Mouse (Mus musculus): ENCODE measurements at regions not wholly inside any gene's neighbourhood (a gene's known extent, or its start where the extent isn't known, plus 50 kb on each side); places are given as distances from the start of the nearest gene placed in this dataset.

DNA sequence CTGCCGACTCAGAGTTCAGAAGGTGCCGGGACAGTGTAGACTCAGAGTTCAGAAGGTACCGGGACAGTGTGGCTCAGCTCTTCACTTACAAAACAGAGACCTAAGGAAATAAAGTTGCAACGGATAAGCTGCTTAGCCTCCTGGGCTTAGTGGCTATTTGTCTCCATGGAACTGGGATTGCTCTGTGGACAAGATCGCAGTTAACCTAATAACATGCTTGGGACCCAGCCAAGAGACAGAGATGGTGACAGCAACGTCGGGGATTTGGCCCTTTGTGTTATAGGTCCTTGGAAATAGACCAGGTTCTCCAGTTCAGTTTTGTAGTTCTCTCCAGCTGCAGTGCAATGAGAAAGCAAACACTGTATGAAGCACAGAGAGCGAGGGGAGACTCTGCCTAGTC is 549.1 kb upstream of the Adam5 start:
- Histone ChIP-seq H3K4me1 (ENCODE audit: control insufficient read depth, insufficient read depth, low read length) (no peaks in the 10 kb centered on the region), H3K4me3 (replicated peaks; ENCODE audit: extremely low read depth, low read depth, low read length) (no peak overlapping the region)
- no peak for DNase-seq
- WGBS = 51% methylated on average over 8 of the region's 8 CpGs
- TF ChIP-seq CTCF (IDR thresholded peaks at IDR 0.05; ENCODE audit: insufficient read depth, low read length) = no peak
- no peak for TF ChIP-seq POLR2A (IDR thresholded peaks at IDR 0.05; ENCODE audit: borderline replicate concordance, extremely low read depth, low read depth, low read length)

- H3K4me3 ChIP-seq (replicated peaks; ENCODE audit: extremely low read depth, low read depth, low read length) = no peak overlapping the region
- DNase-seq = no peak
- WGBS = 52% methylated on average over 11 of the region's 11 CpGs
- H3K4me1 ChIP-seq (ENCODE audit: control insufficient read depth, insufficient read depth, low read length) = no peaks in the 10 kb centered on the region
- TF ChIP-seq CTCF (IDR thresholded peaks at IDR 0.05; ENCODE audit: insufficient read depth, low read length) = no peak
- TF ChIP-seq POLR2A (IDR thresholded peaks at IDR 0.05; ENCODE audit: borderline replicate concordance, extremely low read depth, low read depth, low read length) = no peak
These were observed 546.8 kb upstream of the Adam5 start for GRCm38 (mm10) chr8:25370947-25371346.

DNA sequence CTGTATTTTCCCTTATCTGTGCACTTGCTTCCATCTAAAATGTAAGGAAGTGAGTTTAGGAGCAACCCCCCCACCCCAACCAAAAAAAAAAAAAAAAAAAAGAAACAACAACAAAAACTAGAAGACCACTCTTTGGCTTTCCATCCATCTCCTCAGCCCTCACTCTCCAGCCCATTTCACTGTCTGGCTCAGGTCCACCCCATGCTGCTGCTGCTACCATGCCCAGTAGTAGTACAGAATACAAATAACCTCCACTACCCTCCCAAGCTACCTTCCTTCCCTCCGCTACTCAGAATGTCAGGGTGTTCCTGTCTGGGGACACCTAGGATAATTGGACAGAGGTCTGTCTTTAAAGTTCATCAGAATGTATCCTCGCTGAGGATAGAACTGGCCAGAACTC is 545.2 kb upstream of the Adam5 start:
- no peak overlapping the region for H3K4me3 ChIP-seq (replicated peaks; ENCODE audit: extremely low read depth, low read depth, low read length)
- WGBS = 91% methylated on average over 2 of the region's 2 CpGs
- no peak for TF ChIP-seq POLR2A (IDR thresholded peaks at IDR 0.05; ENCODE audit: borderline replicate concordance, extremely low read depth, low read depth, low read length)
- no peak for DNase-seq
- no peaks in the 10 kb centered on the region for H3K4me1 ChIP-seq (ENCODE audit: control insufficient read depth, insufficient read depth, low read length)

DNA sequence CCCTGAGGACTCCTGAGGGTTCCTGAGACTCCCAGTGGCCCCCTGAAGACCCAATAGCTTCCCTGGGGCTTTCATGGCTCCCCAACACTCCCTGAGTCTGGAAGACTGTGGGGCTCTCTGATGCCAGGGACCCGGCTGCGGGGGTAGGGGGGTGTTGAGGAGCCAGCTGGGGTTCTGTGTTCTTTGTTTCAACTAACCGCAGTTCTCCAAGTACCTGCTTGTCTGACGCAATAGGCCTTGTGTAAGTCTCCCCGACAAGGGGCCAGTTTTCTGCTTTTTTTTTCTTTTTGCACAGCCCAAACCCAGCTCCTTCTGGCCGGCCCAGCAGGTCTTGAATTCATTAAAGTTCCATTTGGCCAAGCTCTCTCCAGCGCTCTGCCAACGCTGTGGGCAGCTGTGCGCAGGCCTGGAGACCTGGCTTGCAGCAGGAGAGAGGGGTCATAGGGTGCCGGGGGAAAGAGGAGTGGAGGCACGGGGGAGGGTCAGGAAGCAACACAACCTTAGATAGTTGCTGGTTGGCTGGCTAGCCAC is 544.5 kb upstream of the Adam5 start:
- 26% methylated on average over 11 of the region's 11 CpGs for WGBS
- Histone ChIP-seq H3K4me3 (replicated peaks; ENCODE audit: extremely low read depth, low read depth, low read length) (no peak overlapping the region), H3K4me1 (ENCODE audit: control insufficient read depth, insufficient read depth, low read length) (no peaks in the 10 kb centered on the region)
- TF ChIP-seq POLR2A (IDR thresholded peaks at IDR 0.05; ENCODE audit: borderline replicate concordance, extremely low read depth, low read depth, low read length) (no peak), CTCF (IDR thresholded peaks at IDR 0.05; ENCODE audit: insufficient read depth, low read length) (no peak)
- peak; percentile 36 for DNase-seq

DNA sequence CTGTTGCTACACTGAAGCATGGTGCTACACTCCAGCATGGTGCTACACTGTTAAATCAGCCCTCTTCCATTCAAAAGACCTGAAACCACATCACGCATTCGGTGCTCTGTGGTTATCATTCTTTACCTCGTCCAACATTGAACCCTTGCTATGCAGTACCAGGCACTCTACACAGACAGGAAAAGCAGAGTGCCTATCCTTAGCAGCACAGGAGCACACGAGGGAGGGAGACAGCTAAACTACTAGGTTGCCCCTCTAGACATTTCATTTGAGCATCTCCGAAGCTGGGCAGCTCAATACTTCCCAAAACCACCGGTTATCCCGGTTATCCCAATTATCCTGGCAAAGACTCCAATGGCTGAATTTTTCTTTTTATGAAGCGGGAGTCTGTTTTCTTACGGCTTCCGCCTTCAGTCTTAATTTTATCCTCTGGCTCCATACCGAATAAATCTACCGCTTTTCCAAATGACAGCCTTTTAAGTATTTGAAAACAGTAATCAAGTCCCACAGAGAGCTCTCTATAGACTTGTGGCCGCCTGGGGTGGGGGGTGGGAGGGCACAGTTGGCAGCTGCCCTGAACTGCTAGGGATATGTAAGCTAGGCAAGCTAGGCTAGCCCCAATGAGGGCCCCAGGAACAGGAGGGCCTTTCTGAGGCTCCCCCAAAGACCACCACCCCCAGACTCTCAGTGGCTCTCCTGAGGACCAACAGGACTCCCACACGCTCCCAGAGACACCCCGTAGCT is 543.8 kb upstream of the Adam5 start:
- H3K4me1 ChIP-seq (ENCODE audit: control insufficient read depth, insufficient read depth, low read length) = no peaks in the 10 kb centered on the region
- no peak overlapping the region for H3K4me3 ChIP-seq (replicated peaks; ENCODE audit: extremely low read depth, low read depth, low read length)
- no peak for DNase-seq
- WGBS = 64% methylated on average over 15 of the region's 15 CpGs
- TF ChIP-seq CTCF (IDR thresholded peaks at IDR 0.05; ENCODE audit: insufficient read depth, low read length) (no peak), POLR2A (IDR thresholded peaks at IDR 0.05; ENCODE audit: borderline replicate concordance, extremely low read depth, low read depth, low read length) (no peak)

- TF ChIP-seq POLR2A (IDR thresholded peaks at IDR 0.05; ENCODE audit: borderline replicate concordance, extremely low read depth, low read depth, low read length) = no peak
- TF ChIP-seq CTCF (IDR thresholded peaks at IDR 0.05; ENCODE audit: insufficient read depth, low read length) = no peak
- WGBS = 56% methylated on average over 3 of the region's 3 CpGs
- DNase-seq = no peak
These were observed 542.0 kb upstream of the Adam5 start for GRCm38 (mm10) chr8:25366181-25366580.

DNA sequence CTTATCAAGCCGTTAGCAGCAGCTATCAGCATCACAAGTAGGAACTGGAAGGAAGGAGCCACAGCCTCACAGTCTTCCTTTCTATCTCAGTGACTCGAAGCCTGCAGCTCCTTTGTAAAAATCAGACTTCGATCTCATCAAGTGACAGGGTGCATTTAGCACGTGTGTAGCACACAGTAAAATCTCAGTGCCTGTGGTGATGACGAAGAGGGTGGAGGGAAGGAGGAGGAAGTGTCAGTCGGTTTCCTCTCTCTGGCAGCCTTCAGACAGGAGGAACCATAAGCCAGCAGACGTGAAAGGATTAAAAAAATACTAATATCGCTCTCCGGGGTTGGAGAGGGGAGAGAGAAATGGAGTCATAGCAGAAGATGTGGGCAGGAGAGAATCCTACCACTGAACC is 538.5 kb upstream of the Adam5 start:
- DNase-seq = no peak
- WGBS = 36% methylated on average over 9 of the region's 9 CpGs
- Histone ChIP-seq H3K4me3 (replicated peaks; ENCODE audit: extremely low read depth, low read depth, low read length) (no peak overlapping the region), H3K4me1 (ENCODE audit: control insufficient read depth, insufficient read depth, low read length) (no peaks in the 10 kb centered on the region)
- TF ChIP-seq POLR2A (IDR thresholded peaks at IDR 0.05; ENCODE audit: borderline replicate concordance, extremely low read depth, low read depth, low read length) (no peak), CTCF (IDR thresholded peaks at IDR 0.05; ENCODE audit: insufficient read depth, low read length) (no peak)

More at GRCm38 (mm10) chr8:25366181-25366580, 542.0 kb upstream of the Adam5 start:
- Histone ChIP-seq H3K4me3 (replicated peaks; ENCODE audit: extremely low read depth, low read depth, low read length) (no peak overlapping the region), H3K4me1 (ENCODE audit: control insufficient read depth, insufficient read depth, low read length) (no peaks in the 10 kb centered on the region)

DNA sequence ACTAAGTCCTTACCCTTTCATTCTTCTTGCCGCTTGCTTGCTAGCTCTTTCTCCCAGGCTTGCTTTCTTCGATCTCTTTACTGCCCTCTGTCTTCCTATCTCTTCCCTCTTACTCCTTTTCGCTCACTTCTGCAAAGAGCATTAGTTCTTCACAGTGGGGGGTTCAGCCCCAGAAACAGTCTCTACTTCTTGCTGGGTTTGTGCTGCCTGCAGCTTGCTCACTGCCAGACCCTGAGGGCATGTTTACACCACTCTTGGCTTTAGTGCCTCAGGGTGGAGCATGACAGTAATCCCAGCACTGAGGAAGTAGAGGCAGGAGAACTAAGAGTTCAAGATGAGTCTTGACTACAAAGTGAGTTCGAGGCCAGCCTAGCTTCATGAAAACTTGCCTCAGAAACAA is 538.0 kb upstream of the Adam5 start:
- no peaks in the 10 kb centered on the region for H3K4me1 ChIP-seq (ENCODE audit: control insufficient read depth, insufficient read depth, low read length)
- TF ChIP-seq POLR2A (IDR thresholded peaks at IDR 0.05; ENCODE audit: borderline replicate concordance, extremely low read depth, low read depth, low read length) (no peak), CTCF (IDR thresholded peaks at IDR 0.05; ENCODE audit: insufficient read depth, low read length) (no peak)
- no peak for DNase-seq
- H3K4me3 ChIP-seq (replicated peaks; ENCODE audit: extremely low read depth, low read depth, low read length) = no peak overlapping the region
- WGBS = 75% methylated on average over 4 of the region's 4 CpGs

DNA sequence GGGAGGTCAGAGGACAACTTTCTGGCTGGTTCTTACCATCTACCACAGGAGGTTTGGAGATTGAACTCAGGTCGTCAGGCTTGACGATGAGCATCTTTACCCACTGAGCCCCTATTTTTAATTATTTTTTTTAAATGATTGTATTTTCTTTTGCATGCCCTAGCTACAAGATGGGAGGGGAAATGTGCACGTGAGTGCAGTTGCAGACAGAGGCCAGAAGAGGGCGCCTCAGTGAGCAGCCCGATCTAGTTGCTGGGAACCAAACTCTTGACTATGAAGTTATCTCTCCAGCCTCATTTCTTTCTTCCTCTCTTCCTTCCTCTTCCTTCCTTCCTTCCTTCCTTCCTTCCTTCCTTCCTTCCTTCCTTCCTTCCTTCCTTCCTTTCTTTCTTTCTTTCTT is 537.3 kb upstream of the Adam5 start:
- Histone ChIP-seq H3K4me3 (replicated peaks; ENCODE audit: extremely low read depth, low read depth, low read length) (no peak overlapping the region), H3K4me1 (ENCODE audit: control insufficient read depth, insufficient read depth, low read length) (no peaks in the 10 kb centered on the region)
- no peak for TF ChIP-seq POLR2A (IDR thresholded peaks at IDR 0.05; ENCODE audit: borderline replicate concordance, extremely low read depth, low read depth, low read length)
- no peak for TF ChIP-seq CTCF (IDR thresholded peaks at IDR 0.05; ENCODE audit: insufficient read depth, low read length)
- no peak for DNase-seq
- 91% methylated on average over 5 of the region's 5 CpGs for WGBS

- H3K4me3 ChIP-seq (replicated peaks; ENCODE audit: extremely low read depth, low read depth, low read length) = no peak overlapping the region
- DNase-seq = no peak
These were observed 534.5 kb upstream of the Adam5 start for GRCm38 (mm10) chr8:25358539-25359165.

More at GRCm38 (mm10) chr8:25358539-25359165, 534.5 kb upstream of the Adam5 start:
- WGBS = 83% methylated on average over 12 of the region's 12 CpGs
- no peaks in the 10 kb centered on the region for H3K4me1 ChIP-seq (ENCODE audit: control insufficient read depth, insufficient read depth, low read length)
- no peak for TF ChIP-seq CTCF (IDR thresholded peaks at IDR 0.05; ENCODE audit: insufficient read depth, low read length)
- no peak for TF ChIP-seq POLR2A (IDR thresholded peaks at IDR 0.05; ENCODE audit: borderline replicate concordance, extremely low read depth, low read depth, low read length)

Measured in lung, adult 2 months (tissue).